Mouse (Mus musculus): Measurements from ENCODE around the gene Atad3a. TPM values are rescaled to one million over a fixed set of nuclear protein-coding genes. Genes with fewer than 3 reads are reported as not detected.
A peak's percentile ranks its signal among the peaks of the same experiment; 100 is the strongest.
"Not testable (repeated sequence)": the region's sequence is repeated elsewhere in the genome, so short reads cannot be mapped to it uniquely, and the experiment has no call there.

Gene Atad3a
- polyA plus RNA-seq, 1 experiment from 2014 or later: 147 TPM

GRCm38 (mm10) chr4:155742684-155743083, 18.2 kb downstream of the Atad3a start:
- H3K4me1 ChIP-seq: peaks cover 9% of the 10 kb centered on the region
- no peak overlapping the region for H3K27ac ChIP-seq
- peaks cover 89% of the 10 kb centered on the region for H3K36me3 ChIP-seq
- H3K9me3 ChIP-seq: no peaks in the 10 kb centered on the region
- no peak overlapping the region for H3K4me3 ChIP-seq
- 90% methylated on average over 5 of the region's 5 CpGs for WGBS
- H3K27me3 ChIP-seq (ENCODE audit: insufficient read depth, poor library complexity, severe bottlenecking): no peaks in the 10 kb centered on the region
- no peak for DNase-seq (ENCODE audit: low spot score)

- H3K4me3 ChIP-seq; H3K27me3 ChIP-seq (ENCODE audit: insufficient read depth, poor library complexity, severe bottlenecking); DNase-seq (ENCODE audit: low spot score); H3K9me3 ChIP-seq; H3K27ac ChIP-seq: not testable (repeated sequence)
- Histone ChIP-seq H3K36me3 (peaks cover 78% of the 10 kb centered on the region), H3K4me1 (peaks cover 14% of the 10 kb centered on the region)
- 89% methylated on average over 10 of the region's 10 CpGs for WGBS
Measured at GRCm38 (mm10) chr4:155740681-155741080, 20.2 kb downstream of the Atad3a start.

GRCm38 (mm10) chr4:155739741-155740636, 20.9 kb downstream of the Atad3a start:
- WGBS: 85% methylated on average over 37 of the region's 37 CpGs
- Histone ChIP-seq H3K27ac (no peak overlapping the region), H3K27me3 (ENCODE audit: insufficient read depth, poor library complexity, severe bottlenecking) (no peaks in the 10 kb centered on the region), H3K4me3 (no peak overlapping the region), H3K9me3 (no peaks in the 10 kb centered on the region), H3K4me1 (peaks cover 20% of the 10 kb centered on the region), H3K36me3 (peaks cover 71% of the 10 kb centered on the region)
- no peak for DNase-seq (ENCODE audit: low spot score)

GRCm38 (mm10) chr4:155739152-155739551, 21.7 kb downstream of the Atad3a start:
- H3K4me3 ChIP-seq: no peak overlapping the region

GRCm38 (mm10) chr4:155738262-155738661, 22.6 kb downstream of the Atad3a start:
- H3K27ac ChIP-seq: no peak overlapping the region
- H3K9me3 ChIP-seq: no peaks in the 10 kb centered on the region
- 52% methylated on average over 8 of the region's 8 CpGs for WGBS
- H3K4me3 ChIP-seq: no peak overlapping the region
- no peaks in the 10 kb centered on the region for H3K27me3 ChIP-seq (ENCODE audit: insufficient read depth, poor library complexity, severe bottlenecking)
- DNase-seq (ENCODE audit: low spot score): no peak
- peaks cover 56% of the 10 kb centered on the region for H3K36me3 ChIP-seq
- H3K4me1 ChIP-seq: peaks cover 29% of the 10 kb centered on the region

More at GRCm38 (mm10) chr4:155739152-155739551, 21.7 kb downstream of the Atad3a start:
- H3K9me3 ChIP-seq: no peaks in the 10 kb centered on the region
- WGBS: 72% methylated on average over 6 of the region's 6 CpGs
- H3K36me3 ChIP-seq: peaks cover 63% of the 10 kb centered on the region
- no peak for DNase-seq (ENCODE audit: low spot score)
- H3K27me3 ChIP-seq (ENCODE audit: insufficient read depth, poor library complexity, severe bottlenecking): no peaks in the 10 kb centered on the region
- H3K27ac ChIP-seq: no peak overlapping the region
- peaks cover 23% of the 10 kb centered on the region for H3K4me1 ChIP-seq

GRCm38 (mm10) chr4:155736421-155736820, 24.5 kb downstream of the Atad3a start:
- no peak overlapping the region for H3K4me3 ChIP-seq
- H3K27me3 ChIP-seq (ENCODE audit: insufficient read depth, poor library complexity, severe bottlenecking): no peaks in the 10 kb centered on the region
- peaks cover 55% of the 10 kb centered on the region for H3K36me3 ChIP-seq
- no peaks in the 10 kb centered on the region for H3K9me3 ChIP-seq
- 89% methylated on average over 5 of the region's 5 CpGs for WGBS
- no peak overlapping the region for H3K27ac ChIP-seq
- peaks cover 29% of the 10 kb centered on the region for H3K4me1 ChIP-seq
- no peak for DNase-seq (ENCODE audit: low spot score)

GRCm38 (mm10) chr4:155735788-155736187, 25.1 kb downstream of the Atad3a start:
- H3K4me1 ChIP-seq: peaks cover 29% of the 10 kb centered on the region
- H3K27ac ChIP-seq: peak overlapping the region; percentile 93
- no peaks in the 10 kb centered on the region for H3K9me3 ChIP-seq
- peaks cover 53% of the 10 kb centered on the region for H3K36me3 ChIP-seq
- 71% methylated on average over 5 of the region's 5 CpGs for WGBS
- peak overlapping the region; percentile 85 for H3K4me3 ChIP-seq
- DNase-seq (ENCODE audit: low spot score): peak; percentile 72
- no peaks in the 10 kb centered on the region for H3K27me3 ChIP-seq (ENCODE audit: insufficient read depth, poor library complexity, severe bottlenecking)

- peaks cover 50% of the 10 kb centered on the region for H3K36me3 ChIP-seq
- peak overlapping the region; percentile 93 for H3K27ac ChIP-seq
- peaks cover 29% of the 10 kb centered on the region for H3K4me1 ChIP-seq
- peak overlapping the region; percentile 85 for H3K4me3 ChIP-seq
- peak; percentile 80 for DNase-seq (ENCODE audit: low spot score)
- H3K9me3 ChIP-seq: no peaks in the 10 kb centered on the region
- WGBS: 1% methylated on average over 78 of the region's 79 CpGs
- no peaks in the 10 kb centered on the region for H3K27me3 ChIP-seq (ENCODE audit: insufficient read depth, poor library complexity, severe bottlenecking)
Measured at GRCm38 (mm10) chr4:155734951-155735702, 25.8 kb downstream of the Atad3a start.

GRCm38 (mm10) chr4:155734350-155734941, 26.4 kb downstream of the Atad3a start, which contains the start of gene Tmem240:
Tmem240 (plus strand) TSS chr4:155734800.
- peaks cover 29% of the 10 kb centered on the region for H3K4me1 ChIP-seq
- peaks cover 43% of the 10 kb centered on the region for H3K36me3 ChIP-seq
- H3K27ac ChIP-seq: peak within 1 kb of the TSS; percentile 93
- H3K9me3 ChIP-seq: no peaks in the 10 kb centered on the region
- peak; percentile 96 for DNase-seq (ENCODE audit: low spot score)
- WGBS: under 1% methylated on average over 33 of the region's 35 CpGs
- H3K27me3 ChIP-seq (ENCODE audit: insufficient read depth, poor library complexity, severe bottlenecking): no peaks in the 10 kb centered on the region
- peak within 1 kb of the TSS; percentile 85 for H3K4me3 ChIP-seq

GRCm38 (mm10) chr4:155733267-155733666, 27.6 kb downstream of the Atad3a start:
- WGBS: 86% methylated on average over 10 of the region's 10 CpGs
- Histone ChIP-seq H3K36me3 (peaks cover 40% of the 10 kb centered on the region), H3K4me3 (no peak overlapping the region), H3K9me3 (no peaks in the 10 kb centered on the region), H3K27ac (no peak overlapping the region), H3K4me1 (peaks cover 27% of the 10 kb centered on the region), H3K27me3 (ENCODE audit: insufficient read depth, poor library complexity, severe bottlenecking) (no peaks in the 10 kb centered on the region)
- no peak for DNase-seq (ENCODE audit: low spot score)

GRCm38 (mm10) chr4:155727993-155728392, 32.9 kb downstream of the Atad3a start:
- no peak for DNase-seq (ENCODE audit: low spot score)
- H3K4me3 ChIP-seq: no peak overlapping the region
- no peaks in the 10 kb centered on the region for H3K27me3 ChIP-seq (ENCODE audit: insufficient read depth, poor library complexity, severe bottlenecking)
- WGBS: 77% methylated on average over 2 of the region's 2 CpGs
- no peak overlapping the region for H3K27ac ChIP-seq
- no peaks in the 10 kb centered on the region for H3K4me1 ChIP-seq
- peaks cover 51% of the 10 kb centered on the region for H3K36me3 ChIP-seq
- no peaks in the 10 kb centered on the region for H3K9me3 ChIP-seq

- WGBS: 79% methylated on average over 4 of the region's 4 CpGs
- no peaks in the 10 kb centered on the region for H3K27me3 ChIP-seq (ENCODE audit: insufficient read depth, poor library complexity, severe bottlenecking)
- H3K36me3 ChIP-seq: peaks cover 37% of the 10 kb centered on the region
- DNase-seq (ENCODE audit: low spot score): no peak
- H3K9me3 ChIP-seq: no peaks in the 10 kb centered on the region
- H3K27ac ChIP-seq: no peak overlapping the region
- H3K4me3 ChIP-seq: no peak overlapping the region
- no peaks in the 10 kb centered on the region for H3K4me1 ChIP-seq
Measured at GRCm38 (mm10) chr4:155721668-155722083, 39.2 kb downstream of the Atad3a start.
